Mouse (Mus musculus) megakaryocyte-erythroid progenitor cell, adult 5-6 weeks (primary cell): ENCODE measurements around the gene Fbxl20. TPM values are rescaled to one million over a fixed set of nuclear protein-coding genes. Genes with fewer than 3 reads are reported as not detected.

Experiments
- ATAC-seq: replicated peaks from 2 replicates; pipeline ENCODE4 v1.8.0; 2016; ENCODE audit warnings: mild to moderate bottlenecking, inconsistent platforms; ENCODE audit not compliant: severe bottlenecking, poor library complexity, low FRiP score, low TSS enrichment
- total RNA-seq, 2 experiments: library from RNA; stranded (forward) in 1 of 2; stranded (reverse) in 1 of 2; fragments of 200-1000, 215-1000 nt in 1 of 2; fragments of >200 nt in 1 of 2; fragmentation: Nextera tagmentation in 1 of 2; gene quantifications; 2 replicates each; pipeline ENCODE4 v1.2.3; 2014 to 2017

Fbxl20 gene
- total RNA-seq, 2 experiments from 2014 or later = 7.4 to 14.3 TPM

DNA sequence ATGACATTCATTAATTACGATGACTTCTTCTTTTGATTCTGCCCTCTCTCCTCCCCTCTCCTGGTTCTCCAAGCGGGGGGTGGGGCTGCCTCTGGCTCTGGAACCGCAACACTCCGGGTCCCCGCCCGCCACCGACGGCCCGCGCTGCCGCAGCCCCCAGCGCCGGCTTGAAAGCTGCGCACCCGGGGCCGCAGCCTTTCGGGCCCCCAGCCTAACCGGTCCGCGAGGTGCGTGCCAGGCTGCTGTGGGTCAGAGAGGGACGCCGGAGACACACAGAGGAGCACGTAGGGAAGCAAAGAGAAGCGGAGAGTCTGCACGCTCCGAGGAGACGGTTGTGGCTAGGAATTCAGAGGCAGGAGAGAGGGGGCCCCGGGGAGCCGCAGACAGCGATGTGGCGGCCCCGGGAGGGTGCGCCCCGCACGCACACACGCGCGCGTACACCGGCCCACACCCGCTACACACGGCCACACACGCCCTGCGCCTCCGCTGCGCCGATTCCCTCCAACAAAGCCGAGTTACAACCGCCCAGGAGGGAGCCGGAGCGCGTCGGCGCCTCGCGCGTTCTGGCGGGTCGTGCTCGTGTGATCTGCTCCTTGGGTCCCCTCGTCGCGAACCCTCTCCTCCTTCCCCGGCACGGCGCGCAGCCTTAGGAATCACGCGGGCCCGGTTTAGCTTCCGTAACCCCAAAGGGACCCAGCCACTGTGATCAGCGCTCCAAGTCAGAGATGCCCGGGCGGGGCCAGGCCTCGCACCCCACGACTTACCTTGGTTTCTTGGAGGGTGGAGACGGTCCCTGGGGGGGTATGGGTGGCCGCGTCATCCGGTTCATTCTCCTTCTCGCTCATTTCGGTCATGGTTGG, 97.8 kb downstream of the Fbxl20 start:
- no peak for ATAC-seq

DNA sequence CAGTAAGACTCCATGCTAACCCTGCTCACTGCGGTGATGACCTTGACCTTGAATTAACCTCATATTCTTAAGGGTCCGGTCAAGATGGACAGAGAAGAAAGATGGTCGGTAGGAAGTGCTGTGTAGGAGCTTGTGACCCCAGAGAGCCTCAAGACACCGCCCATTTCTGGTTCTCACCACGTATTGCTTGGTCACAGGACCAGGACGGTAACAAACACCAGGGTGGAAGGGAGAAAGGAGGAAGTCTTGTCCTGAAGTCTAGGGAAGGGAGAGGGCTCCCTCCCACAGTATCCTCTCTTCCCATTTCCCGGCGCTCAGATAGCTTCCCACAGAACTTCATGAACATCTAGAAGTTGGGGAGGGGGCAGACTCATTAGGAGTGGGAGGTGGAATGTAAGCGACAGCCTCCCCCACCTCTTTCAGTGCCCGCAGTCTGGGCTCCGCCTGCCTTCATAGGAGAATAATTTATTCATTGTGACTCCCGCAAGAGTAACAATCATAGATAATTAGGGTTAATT, 98.5 kb downstream of the Fbxl20 start:
- no peak for ATAC-seq

DNA sequence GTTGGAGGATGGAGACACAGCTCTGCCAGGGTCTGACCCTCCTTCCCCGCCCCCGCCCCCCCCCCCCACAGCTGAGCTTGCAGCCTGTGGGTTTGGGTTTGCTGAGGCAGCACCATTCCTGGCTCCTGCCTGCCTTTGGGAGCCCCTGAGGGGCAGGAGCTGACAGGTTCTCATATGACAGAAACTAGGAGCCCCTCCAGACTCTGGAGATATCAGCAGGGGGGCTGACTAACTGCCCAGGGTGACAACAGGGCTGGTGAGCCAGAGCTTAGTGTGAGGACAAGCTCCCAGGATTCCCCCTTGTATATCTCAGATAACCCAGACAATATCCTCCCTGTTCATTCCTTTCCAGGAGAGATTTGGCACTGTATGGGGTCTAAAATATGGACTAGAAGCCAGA, 99.3 kb downstream of the Fbxl20 start:
- no peak for ATAC-seq

DNA sequence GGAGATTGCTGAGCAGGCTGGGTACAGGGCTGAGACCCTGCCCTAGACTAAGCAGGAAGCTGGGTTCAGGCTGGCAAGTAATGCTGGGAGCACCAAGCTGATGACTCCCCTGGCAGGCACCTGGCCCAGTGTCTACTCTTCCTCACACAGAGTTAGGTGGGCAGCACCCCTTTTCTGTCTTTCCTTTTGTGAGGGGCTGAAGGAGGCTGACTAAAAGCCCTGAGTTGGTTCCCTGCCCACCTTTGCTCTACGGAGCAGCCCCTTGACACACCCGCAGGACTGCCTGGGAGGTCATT, 99.7 kb downstream of the Fbxl20 start:
- ATAC-seq = no peak

DNA sequence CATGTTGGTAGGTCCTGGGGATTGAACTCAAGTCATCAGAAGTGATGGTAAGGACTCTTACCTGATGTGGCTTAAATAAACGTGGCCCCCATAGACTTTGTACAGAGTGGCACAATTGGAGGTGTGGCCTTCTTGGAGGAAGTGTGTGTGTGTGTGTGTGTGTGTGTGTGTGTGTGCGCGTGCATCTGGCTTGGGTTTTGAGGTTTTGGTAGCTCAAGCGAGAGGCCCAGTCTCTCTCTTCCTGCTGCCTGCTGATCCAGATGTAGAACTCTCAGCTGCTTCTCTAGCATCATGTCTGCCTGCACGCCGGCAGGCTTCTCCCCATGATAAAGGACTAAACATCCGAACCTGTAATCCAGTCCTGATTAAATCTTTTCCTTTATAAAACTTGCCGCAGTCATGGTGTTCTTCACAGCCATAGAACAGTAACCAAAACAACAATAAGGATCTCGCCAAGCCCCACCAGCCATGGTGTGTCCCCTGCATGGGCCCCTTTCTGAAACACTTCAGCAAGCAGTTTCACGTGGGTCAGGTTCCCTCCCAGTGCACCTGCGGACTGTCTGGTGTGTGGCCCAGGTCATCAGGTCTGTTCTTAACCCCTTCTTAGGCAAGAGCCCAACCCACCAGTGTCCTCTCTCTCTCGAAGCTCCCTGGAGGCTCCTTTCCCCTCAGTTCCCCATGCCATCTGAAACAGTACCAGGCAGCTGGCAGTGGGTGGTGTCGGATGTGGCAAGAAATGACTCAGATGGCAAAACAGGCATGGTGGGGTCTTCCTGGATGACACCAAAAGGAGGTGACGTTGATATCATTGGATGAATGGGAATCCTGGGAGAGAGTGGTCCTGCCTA, 100.3 kb downstream of the Fbxl20 start:
- ATAC-seq = no peak

DNA sequence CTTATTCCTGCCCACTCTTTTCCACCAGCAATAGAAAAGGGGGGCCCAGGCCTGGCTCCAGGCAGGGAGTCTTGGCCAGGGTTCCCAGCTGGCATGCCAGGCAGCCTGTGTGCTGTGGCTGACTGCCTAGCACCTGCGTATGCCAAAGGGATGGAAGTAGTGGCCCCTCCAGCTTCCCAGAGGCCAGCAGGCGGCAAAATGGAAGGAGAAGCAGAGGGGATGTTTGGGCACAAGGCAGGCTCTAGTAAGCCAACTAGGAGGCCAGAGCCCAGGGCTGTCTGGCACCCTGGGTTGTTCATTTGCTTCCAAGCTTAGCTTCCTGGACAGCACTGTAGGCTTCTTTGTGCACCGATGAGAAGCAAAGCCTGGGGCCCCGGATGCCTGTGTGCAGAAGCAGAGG, 102.5 kb downstream of the Fbxl20 start:
- no peak for ATAC-seq

DNA sequence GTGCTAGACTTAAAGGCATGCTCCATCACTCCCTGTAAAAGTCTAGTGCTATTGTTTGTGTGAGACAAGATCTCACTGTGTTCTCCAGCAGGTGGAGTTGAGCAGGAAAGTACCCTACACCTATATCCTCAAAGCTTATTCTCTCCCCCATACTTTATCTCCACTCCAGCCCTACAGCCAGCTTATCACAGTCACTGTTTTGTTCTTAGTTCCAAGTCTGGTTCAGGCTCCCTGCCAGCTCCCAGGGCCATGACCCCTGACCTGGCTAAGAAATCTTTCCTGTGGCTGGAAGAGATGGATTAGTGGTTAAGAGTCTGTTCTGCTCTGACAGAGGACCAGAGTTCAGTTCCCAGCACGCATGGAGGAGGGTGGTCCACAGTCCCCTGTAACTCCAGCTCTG, 103.7 kb downstream of the Fbxl20 start:
- 0 out of 2 replicates have a peak, but pooled peaks have one; percentile 38 for ATAC-seq

DNA sequence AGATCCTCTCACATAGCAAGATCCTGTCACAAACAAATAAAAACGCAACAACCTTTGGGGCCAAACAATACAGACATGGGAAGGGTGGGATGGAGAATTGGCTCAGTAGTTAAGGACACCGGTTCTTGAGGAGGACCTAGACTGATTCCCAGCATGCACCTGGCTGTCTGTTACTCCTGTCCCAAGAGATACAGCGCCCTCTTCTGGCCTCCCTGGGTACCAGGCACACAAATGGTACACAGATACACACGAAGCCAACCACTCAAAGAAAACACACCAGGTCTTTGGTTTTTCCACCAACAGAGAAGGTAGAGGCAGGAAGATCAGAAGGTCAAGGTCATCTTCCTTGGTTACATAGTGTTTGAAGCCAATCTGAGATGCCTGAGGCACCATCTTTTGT, 104.6 kb downstream of the Fbxl20 start:
- no peak for ATAC-seq

DNA sequence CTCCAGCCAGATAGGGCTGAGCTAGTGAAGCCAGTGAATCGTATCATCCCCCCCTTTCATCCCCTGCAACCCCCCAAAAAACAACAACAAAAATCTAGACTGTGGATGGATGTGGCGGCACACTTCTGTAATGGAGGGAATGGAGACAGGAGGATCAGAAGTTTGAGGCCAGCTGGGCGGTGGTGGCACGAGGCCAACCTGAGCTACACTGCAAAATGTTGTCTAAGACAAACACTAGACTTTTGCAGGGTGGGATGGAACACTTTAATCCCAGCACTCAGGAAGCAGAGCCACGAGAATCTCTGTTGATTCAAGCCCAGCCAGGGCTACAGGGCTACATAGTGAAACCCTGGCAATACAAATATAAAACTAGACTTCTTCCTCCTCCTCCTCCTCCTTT, 106.1 kb downstream of the Fbxl20 start:
- no peak for ATAC-seq

DNA sequence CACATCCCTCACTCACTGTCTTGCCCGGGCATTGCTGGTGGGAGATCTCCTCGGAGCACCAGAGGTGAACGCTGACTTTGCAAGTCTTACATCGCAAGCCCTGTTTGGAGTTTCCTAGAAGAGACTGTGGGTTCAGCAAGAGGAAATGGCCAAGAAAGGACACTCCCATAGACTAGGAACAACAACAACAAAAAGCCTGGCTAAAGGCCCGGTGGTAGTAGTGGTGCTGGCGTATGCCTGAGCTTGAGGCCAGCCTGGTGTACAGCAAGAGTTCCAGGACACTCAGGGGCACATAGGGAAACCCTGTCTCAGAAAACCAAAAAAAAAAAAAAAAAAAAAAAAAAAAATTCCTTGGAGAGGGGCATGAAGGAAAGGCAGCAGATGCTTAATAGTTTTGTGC, 107.5 kb downstream of the Fbxl20 start:
- ATAC-seq = no peak

DNA sequence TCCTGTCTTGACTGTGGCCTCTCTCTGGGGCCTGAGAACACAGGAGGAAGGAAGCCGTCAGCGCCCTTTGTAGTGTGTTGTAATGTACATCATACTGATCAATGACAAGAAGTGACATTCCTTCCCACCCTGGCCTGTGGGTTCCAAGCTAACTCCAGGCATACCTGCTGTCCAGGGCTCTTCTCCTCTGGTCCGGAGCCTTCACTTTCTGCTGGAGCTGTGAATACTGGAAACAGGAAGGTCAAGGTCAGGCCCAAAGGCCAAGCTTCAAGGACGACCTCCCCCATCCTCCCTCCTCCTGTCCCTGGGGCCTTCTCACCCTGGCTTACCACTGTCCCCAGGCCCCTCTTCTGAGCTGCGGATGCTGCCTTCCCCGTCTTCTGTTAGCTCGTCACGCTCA, 109.2 kb downstream of the Fbxl20 start:
- no peak for ATAC-seq

DNA sequence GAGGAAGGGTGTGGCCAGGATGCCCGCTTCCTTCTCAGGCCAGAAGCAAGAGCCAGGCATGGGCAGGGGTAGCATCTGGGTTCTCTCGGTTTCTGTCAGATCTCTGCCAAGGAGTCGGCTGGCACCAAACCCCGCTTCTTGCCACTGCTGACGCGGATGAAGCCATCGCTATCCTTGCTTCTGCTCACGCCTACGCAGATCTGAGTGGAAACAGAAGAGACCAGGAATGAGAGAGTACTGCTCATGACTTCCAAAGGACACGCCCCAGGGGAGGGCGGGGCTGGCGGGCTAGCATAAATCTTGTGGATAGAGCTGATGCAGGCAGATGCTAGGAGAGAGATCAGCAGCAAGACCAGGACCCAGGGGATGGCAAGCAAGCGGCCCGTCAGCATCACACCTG, 112.3 kb downstream of the Fbxl20 start:
- no peak for ATAC-seq

DNA sequence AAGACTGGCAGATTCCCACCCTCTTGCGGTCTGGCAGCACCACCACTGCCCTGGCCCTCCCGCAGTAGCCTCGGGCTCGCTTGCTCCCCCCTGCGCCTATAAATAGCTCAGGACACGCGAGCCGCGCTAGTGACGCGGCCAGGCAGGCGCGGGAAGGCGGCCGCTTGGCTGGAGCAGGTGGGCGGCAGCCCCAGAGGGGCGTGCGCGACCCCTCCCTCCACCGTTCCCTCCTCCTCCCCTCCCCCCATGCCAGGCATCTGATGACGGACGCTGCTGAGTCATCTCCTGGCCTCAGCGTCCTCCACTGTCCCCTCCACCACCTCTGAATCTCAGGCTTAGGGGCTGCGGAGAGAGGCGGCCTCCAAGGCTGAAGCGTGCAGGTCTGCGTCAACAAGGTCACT, 114.2 kb downstream of the Fbxl20 start:
- ATAC-seq = no peak

DNA sequence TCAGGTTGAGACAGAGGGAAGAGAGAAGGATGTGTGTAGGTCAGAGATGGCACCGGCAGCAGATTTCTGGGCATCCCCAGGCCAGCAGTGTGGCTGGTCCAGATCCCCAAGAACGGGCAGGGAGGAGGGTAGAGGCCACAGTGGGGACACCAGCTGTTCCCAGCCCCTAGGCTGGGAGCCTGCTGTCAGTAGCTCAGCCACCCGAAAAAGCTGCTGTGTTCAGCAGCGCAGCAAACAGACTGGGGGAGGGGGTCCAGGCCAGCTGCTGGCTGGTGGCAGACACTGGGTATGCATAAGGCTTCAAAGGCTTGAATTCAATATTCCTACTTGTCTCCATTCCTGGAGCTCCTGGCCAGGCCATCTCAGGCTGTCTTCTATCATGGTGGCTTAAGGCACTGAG, 115.4 kb downstream of the Fbxl20 start:
- ATAC-seq = no peak

DNA sequence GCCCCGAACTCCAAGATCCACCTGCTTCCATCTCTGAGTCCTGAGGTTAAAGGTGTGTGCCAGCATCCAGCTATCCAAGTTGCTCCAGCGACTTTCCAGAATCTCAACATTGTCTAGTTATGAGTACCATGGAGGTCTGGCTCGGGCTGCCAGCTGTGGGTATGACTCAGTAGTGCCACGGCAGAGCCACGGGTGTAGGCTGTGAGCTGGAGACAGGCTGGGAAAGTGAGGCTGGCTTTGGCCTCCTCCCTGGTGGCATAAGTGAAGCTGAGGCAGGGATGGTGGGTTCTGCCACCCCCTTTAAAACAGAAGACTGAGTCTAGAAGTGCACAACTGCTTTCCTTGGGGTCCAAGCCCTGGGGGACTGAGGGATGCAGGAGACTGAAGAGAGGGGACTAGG, 116.1 kb downstream of the Fbxl20 start:
- ATAC-seq = no peak

Other genes with a start within 250 kb of the Fbxl20 start
- gene Plxdc1, start 164.0 kb downstream of the Fbxl20 start, total RNA-seq (2014; fragmentation: Nextera tagmentation) = 10.2 and 11.8 TPM in 2 replicates
- gene Plxdc1, start 164.0 kb downstream of the Fbxl20 start, total RNA-seq (2017) = 3.4 and 4.1 TPM in 2 replicates
- gene Arl5c, start 154.2 kb downstream of the Fbxl20 start, total RNA-seq (2014; fragmentation: Nextera tagmentation) = 2.4 and 9.8 TPM in 2 replicates
- gene Arl5c, start 154.2 kb downstream of the Fbxl20 start, total RNA-seq (2017) = 0.50 and 2.7 TPM in 2 replicates
- gene Cacnb1, start 127.4 kb downstream of the Fbxl20 start, total RNA-seq (2014; fragmentation: Nextera tagmentation) = 0.40 and 0.98 TPM in 2 replicates
- gene Cacnb1, start 127.4 kb downstream of the Fbxl20 start, total RNA-seq (2017) = 0.38 TPM in 1 of 2 replicates, not detected in the other
- gene Rpl19, start 123.7 kb downstream of the Fbxl20 start, total RNA-seq (2014; fragmentation: Nextera tagmentation) = 4,206 and 4,300 TPM in 2 replicates
- 1,746 and 2,000 TPM in 2 replicates for gene Rpl19, start 123.7 kb downstream of the Fbxl20 start, total RNA-seq (2017)
- gene Stac2, start 96.9 kb downstream of the Fbxl20 start, total RNA-seq (2014; fragmentation: Nextera tagmentation) = not detected in 2 replicates
- gene Stac2, start 96.9 kb downstream of the Fbxl20 start, total RNA-seq (2017) = not detected in 2 replicates
- gene Med1, start 42.9 kb upstream of the Fbxl20 start, total RNA-seq (2014; fragmentation: Nextera tagmentation) = 81.3 and 88.8 TPM in 2 replicates
- gene Med1, start 42.9 kb upstream of the Fbxl20 start, total RNA-seq (2017) = 52.9 and 57.0 TPM in 2 replicates
- 73.2 and 76.6 TPM in 2 replicates for gene Cdk12, start 52.7 kb upstream of the Fbxl20 start, total RNA-seq (2014; fragmentation: Nextera tagmentation)
- gene Cdk12, start 52.7 kb upstream of the Fbxl20 start, total RNA-seq (2017) = 56.8 and 65.8 TPM in 2 replicates
- not detected in 2 replicates for gene Neurod2, start 179.2 kb upstream of the Fbxl20 start, total RNA-seq (2014; fragmentation: Nextera tagmentation)
- not detected in 2 replicates for gene Neurod2, start 179.2 kb upstream of the Fbxl20 start, total RNA-seq (2017)
- gene Ppp1r1b, start 198.0 kb upstream of the Fbxl20 start, total RNA-seq (2014; fragmentation: Nextera tagmentation) = not detected in 2 replicates
- not detected in 2 replicates for gene Ppp1r1b, start 198.0 kb upstream of the Fbxl20 start, total RNA-seq (2017)
- 11.9 and 28.5 TPM in 2 replicates for gene Stard3, start 208.0 kb upstream of the Fbxl20 start, total RNA-seq (2014; fragmentation: Nextera tagmentation)
- gene Stard3, start 208.0 kb upstream of the Fbxl20 start, total RNA-seq (2017) = 10.6 and 18.2 TPM in 2 replicates
- not detected in 2 replicates for gene Tcap, start 233.4 kb upstream of the Fbxl20 start, total RNA-seq (2014; fragmentation: Nextera tagmentation)
- gene Tcap, start 233.4 kb upstream of the Fbxl20 start, total RNA-seq (2017) = not detected in 2 replicates
- gene Pnmt, start 236.0 kb upstream of the Fbxl20 start, total RNA-seq (2014; fragmentation: Nextera tagmentation) = not detected in 2 replicates
- not detected in 2 replicates for gene Pnmt, start 236.0 kb upstream of the Fbxl20 start, total RNA-seq (2017)